Mouse (Mus musculus) kidney, embryonic 14.5 days (tissue): Measurements from ENCODE around the gene Rbmy. TPM values are rescaled to one million over a fixed set of nuclear protein-coding genes. Genes with fewer than 3 reads are reported as not detected.
"Not testable (repeated sequence)": the region's sequence is repeated elsewhere in the genome, so short reads cannot be mapped to it uniquely, and the experiment has no call there.

ENCODE experiments used
- ATAC-seq: fragments of 200-750 bp; cut with Nextera tagmentation; 2 replicates; pipeline ENCODE4 v1.8.0; 2017; ENCODE audit warnings: moderate number of reproducible peaks, mild to moderate bottlenecking, moderate TSS enrichment, moderate library complexity; ENCODE audit not compliant: low FRiP score, low TSS enrichment
- H3K27ac ChIP-seq: fragments of 300-500 bp; sonication (generic); 2 replicates; pipeline ENCODE4 v1.5.1; 2014; ENCODE audit warnings: low read depth, mild to moderate bottlenecking, low read length, moderate library complexity, mixed read lengths
- H3K27me3 ChIP-seq: fragments of 300-500 bp; sonication (generic); 2 replicates; pipeline ENCODE4 v1.6.1; 2014; ENCODE audit warnings: mild to moderate bottlenecking, low read length; ENCODE audit not compliant: control insufficient read depth, insufficient read depth
- H3K36me3 ChIP-seq: fragments of 300-500 bp; sonication (generic); 2 replicates; pipeline ENCODE4 v1.6.1; 2014; ENCODE audit warnings: low read length, mixed read lengths; ENCODE audit not compliant: control insufficient read depth, insufficient read depth
- H3K4me1 ChIP-seq: fragments of 300-500 bp; sonication (generic); 2 replicates; pipeline ENCODE4 v1.6.1; 2014; ENCODE audit warnings: low read length, mixed read lengths; ENCODE audit not compliant: control insufficient read depth, insufficient read depth
- H3K4me2 ChIP-seq: fragments of 300-500 bp; sonication (generic); replicated peaks from 2 replicates; pipeline ENCODE4 v1.6.1; 2014; ENCODE audit warnings: low read depth, mild to moderate bottlenecking, low read length
- H3K4me3 ChIP-seq: fragments of 300-500 bp; sonication (generic); 2 replicates; pipeline ENCODE4 v1.5.1; 2014; ENCODE audit warnings: mild to moderate bottlenecking, low read length
- H3K9ac ChIP-seq: fragments of 300-500 bp; sonication (generic); 2 replicates; pipeline ENCODE4 v1.6.1; 2014; ENCODE audit warnings: low read depth, mild to moderate bottlenecking, low read length, moderate library complexity
- H3K9me3 ChIP-seq: fragments of 300-500 bp; sonication (generic); 2 replicates; pipeline ENCODE4 v1.6.1; 2016; ENCODE audit warnings: low read length; ENCODE audit not compliant: control insufficient read depth
- WGBS: fragments of 180-500 bp; shearing (Covaris S2); extraction: QIAGEN DNeasy Blood & Tissue Kit; methylation state at CpG from one replicate; pipeline ENCODE4 v1.1.7; 2014; 5-methylcytosine and 5-hydroxymethylcytosine counted together
- polyA plus RNA-seq: library from polyadenylated mRNA; unstranded; fragments of >200 nt; fragmentation: Nextera tagmentation; extraction: Ambion mirVana; gene quantifications from 2 replicates; pipeline ENCODE4 v1.2.1, GENCODE M21; 2014

Rbmy gene
- polyA plus RNA-seq, result not detected in 2 replicates

DNA sequence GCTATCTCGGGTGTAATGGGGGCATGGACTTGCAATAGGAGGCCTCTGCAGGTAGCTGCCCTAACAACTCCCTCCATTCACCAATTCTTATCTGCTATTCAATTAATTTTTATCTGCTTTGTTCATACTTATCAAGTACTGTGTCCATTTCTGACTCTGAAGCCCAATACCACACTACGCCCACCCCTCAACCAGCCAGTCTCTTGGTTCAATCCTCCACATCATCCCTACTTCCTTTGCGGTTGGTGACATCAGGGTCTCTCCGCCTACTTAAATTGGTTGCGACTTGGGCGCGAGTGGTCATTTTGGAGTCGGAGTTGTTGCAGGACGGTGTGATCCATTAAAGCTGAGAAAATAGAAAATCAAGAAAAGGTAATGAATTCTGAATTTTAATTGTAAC lies at the start of gene Rbmy, which contains the start of gene Gm10256:
Gene Rbmy (plus strand): TSS at position 301 of the 400 bp plus-strand sequence.
Gene Gm10256 (plus strand): TSS at position 320 of the 400 bp plus-strand sequence.
- no CpG with 5 or more reads among the region's 9 CpGs for WGBS
- H3K9me3 ChIP-seq, ATAC-seq: not testable (repeated sequence)

DNA sequence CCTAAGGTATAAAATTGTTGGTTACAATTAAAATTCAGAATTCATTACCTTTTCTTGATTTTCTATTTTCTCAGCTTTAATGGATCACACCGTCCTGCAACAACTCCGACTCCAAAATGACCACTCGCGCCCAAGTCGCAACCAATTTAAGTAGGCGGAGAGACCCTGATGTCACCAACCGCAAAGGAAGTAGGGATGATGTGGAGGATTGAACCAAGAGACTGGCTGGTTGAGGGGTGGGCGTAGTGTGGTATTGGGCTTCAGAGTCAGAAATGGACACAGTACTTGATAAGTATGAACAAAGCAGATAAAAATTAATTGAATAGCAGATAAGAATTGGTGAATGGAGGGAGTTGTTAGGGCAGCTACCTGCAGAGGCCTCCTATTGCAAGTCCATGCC lies 34.4 kb upstream of the Rbmy start, which contains the start of gene Gm4064:
Gene Gm4064 (minus strand): TSS at position 101 of the 400 bp plus-strand sequence.
- not testable (repeated sequence) for H3K4me2 ChIP-seq, H3K36me3 ChIP-seq, H3K27me3 ChIP-seq, H3K4me3 ChIP-seq, ATAC-seq, H3K9ac ChIP-seq, H3K4me1 ChIP-seq, H3K27ac ChIP-seq, H3K9me3 ChIP-seq
- WGBS, result no CpG with 5 or more reads among the region's 8 CpGs

More for the DNA sequence above, at the start of gene Rbmy, which contains the start of gene Gm10256:
- H3K4me2 ChIP-seq, H3K4me3 ChIP-seq, H3K36me3 ChIP-seq, H3K4me1 ChIP-seq, H3K27ac ChIP-seq, H3K27me3 ChIP-seq, H3K9ac ChIP-seq: not testable (repeated sequence)

Other genes with a start within 250 kb of the Rbmy start
- gene H2al2c, start 231.6 kb upstream of the Rbmy start, polyA plus RNA-seq, result not detected in 2 replicates
- gene Sry, start 167.0 kb upstream of the Rbmy start, polyA plus RNA-seq, result not detected in 2 replicates
- not detected in 2 replicates for gene H2al2b, start 110.0 kb upstream of the Rbmy start, polyA plus RNA-seq
- gene Gm4064, start 34.5 kb upstream of the Rbmy start, polyA plus RNA-seq, result not detected in 2 replicates
- gene Gm10256, start within 50 bp of the Rbmy start, polyA plus RNA-seq, result not detected in 2 replicates
- gene Gm10352, start 70.3 kb downstream of the Rbmy start, polyA plus RNA-seq, result not detected in 2 replicates
- not detected in 2 replicates for gene Gm29289, start 101.9 kb downstream of the Rbmy start, polyA plus RNA-seq